In the genomic region with DNA sequence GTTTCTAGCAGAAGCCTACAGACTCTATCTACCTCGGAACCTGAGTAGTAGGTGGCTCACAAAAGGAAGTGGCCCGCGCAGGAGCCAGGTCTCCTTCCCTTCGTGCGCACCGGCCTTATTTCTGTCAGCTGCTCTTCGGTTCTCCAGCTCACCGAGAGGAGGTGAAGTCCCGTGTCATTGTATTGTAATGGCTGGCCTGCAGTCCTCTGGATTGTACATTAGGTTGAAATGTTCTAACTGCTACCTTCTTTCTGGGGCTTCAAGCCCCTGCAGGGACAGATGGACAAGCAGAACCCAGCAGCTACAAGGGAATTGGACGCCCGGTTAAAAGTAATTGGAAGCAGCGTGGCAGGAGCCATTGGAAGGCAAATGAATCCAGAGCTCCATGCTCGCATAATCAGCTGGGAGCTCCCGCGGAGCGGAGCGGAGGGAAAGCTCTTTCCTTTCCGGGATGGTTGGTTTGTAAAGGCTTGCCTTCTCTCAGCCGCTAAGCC, we compare ENCODE assay signal across 7 mouse cellular contexts.
A peak's percentile ranks its signal among the peaks of the same experiment; 100 is the strongest.
DNase-seq lines count a peak whose midpoint lies in the region; ATAC-seq lines count a peak whose summit lies in the region.

No protein-coding gene starts in this region.

- intact Hi-C loops in left cerebral cortex, postnatal 25 days (cut with DNase I): no loop called here

- peak; percentile 36 to 41 for DNase-seq in right cerebral cortex, adult 2 months (ENCODE audit: low spot score in 2 of 2)
- DNase-seq in right cerebral cortex, postnatal 25 days: no peak
- peak; percentile 62 for DNase-seq in embryo, embryonic 9.5 days (ENCODE audit: extremely low spot score)
- peak; percentile 34 to 40 for DNase-seq in left cerebral cortex, postnatal 25 days (ENCODE audit: low spot score in 2 of 2)
- peak; percentile 59 for DNase-seq in retina, postnatal 1 day
- DNase-seq in frontal cortex, postnatal 25 days (ENCODE audit: low spot score in 2 of 2): no peak

- peak; percentile 17 to 42; a peak in 2 of 4 replicates for ATAC-seq in hematopoietic stem cell, adult 5-6 weeks (replicated peaks in 1 of 2; ENCODE audit: insufficient read depth in 1 of 2, low FRiP score in 2 of 2, low TSS enrichment in 1 of 2, low read depth in 1 of 2, poor library complexity in 2 of 2, severe bottlenecking in 2 of 2)

Comparison
In these comparisons a context has a peak if more than half of its experiments do, and no peak if none do; other contexts are left out.
1. DNase-seq: peak in right cerebral cortex, adult 2 months (2 of 2), embryo, embryonic 9.5 days (single experiment), left cerebral cortex, postnatal 25 days (2 of 2) and retina, postnatal 1 day (single experiment); none in right cerebral cortex, postnatal 25 days (single experiment) and frontal cortex, postnatal 25 days (0 of 2).